Mouse (Mus musculus): ENCODE data around the gene Ddx52.

DNA sequence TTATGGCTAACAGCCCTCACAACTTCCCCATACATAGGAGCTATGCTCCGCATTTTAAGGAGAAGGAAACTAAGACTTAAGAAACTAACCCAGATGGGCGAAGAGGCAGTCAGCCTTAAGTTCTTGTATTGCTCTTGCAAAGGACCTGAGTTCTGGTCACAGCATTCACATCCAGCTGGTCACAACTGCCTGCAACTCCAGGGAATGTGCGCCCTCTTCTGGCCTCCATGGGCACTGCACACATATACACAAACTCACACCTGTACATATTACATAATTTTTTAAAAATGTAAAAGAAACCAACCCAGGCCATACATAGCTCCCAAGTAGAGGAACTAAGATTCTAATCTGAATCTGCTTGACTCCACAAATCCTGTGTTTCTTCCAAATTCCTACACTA lies 14.8 kb upstream of the Ddx52 start:
- TF ChIP-seq CTCF (IDR thresholded peaks at IDR 0.05) (peak; percentile 67), EP300 (IDR thresholded peaks at IDR 0.05) (no peak)
